Mouse (Mus musculus) heart, embryonic 13.5 days (tissue): ENCODE data around the gene Reep6. TPM values are rescaled to one million over a fixed set of nuclear protein-coding genes. Genes with fewer than 3 reads are reported as not detected.

Experiments used
- ATAC-seq: fragments of 200-750 bp; cut with Nextera tagmentation; 2 replicates; pipeline ENCODE4 v1.8.0; 2017; ENCODE audit warnings: moderate TSS enrichment; ENCODE audit not compliant: insufficient number of reproducible peaks, low FRiP score, low TSS enrichment; ENCODE audit errors: extremely low read depth
- H3K27ac ChIP-seq: fragments of 300-500 bp; sonication (generic); replicated peaks from 2 replicates; pipeline ENCODE4 v1.5.1; 2015; ENCODE audit warnings: moderate library complexity, mild to moderate bottlenecking, inconsistent platforms
- H3K27me3 ChIP-seq: fragments of 300-500 bp; sonication (generic); replicated peaks from 2 replicates; pipeline ENCODE4 v1.6.1; 2015; ENCODE audit warnings: mild to moderate bottlenecking, inconsistent platforms
- H3K36me3 ChIP-seq: fragments of 300-500 bp; sonication (generic); 2 replicates; pipeline ENCODE4 v1.6.1; 2015; ENCODE audit warnings: mild to moderate bottlenecking, inconsistent platforms
- H3K4me1 ChIP-seq: fragments of 300-500 bp; sonication (generic); 2 replicates; pipeline ENCODE4 v1.6.1; 2015; ENCODE audit warnings: inconsistent platforms
- H3K4me2 ChIP-seq: fragments of 300-500 bp; sonication (generic); 2 replicates; pipeline ENCODE4 v1.6.1; 2015; ENCODE audit warnings: inconsistent platforms, mild to moderate bottlenecking, moderate library complexity
- H3K4me3 ChIP-seq: fragments of 300-500 bp; sonication (generic); 2 replicates; pipeline ENCODE4 v1.5.1; 2015; ENCODE audit warnings: moderate library complexity, mild to moderate bottlenecking, inconsistent platforms
- H3K9ac ChIP-seq: fragments of 300-500 bp; sonication (generic); 2 replicates; pipeline ENCODE4 v1.6.1; 2015; ENCODE audit warnings: inconsistent platforms, mild to moderate bottlenecking, moderate library complexity
- H3K9me3 ChIP-seq: fragments of 300-500 bp; sonication (generic); 2 replicates; pipeline ENCODE4 v1.6.1; 2016; ENCODE audit warnings: inconsistent platforms
- WGBS: fragments of 180-500 bp; shearing (Covaris S2); methylation state at CpG from one replicate; pipeline ENCODE4 v1.1.7; 2015; ENCODE audit warnings: mixed read lengths; 5-methylcytosine and 5-hydroxymethylcytosine counted together
- polyA plus RNA-seq: library from polyadenylated mRNA; unstranded; fragments of >200 nt; fragmentation: Nextera tagmentation; extraction: Ambion mirVana; gene quantifications from 2 replicates; pipeline ENCODE4 v1.2.1, GENCODE M21; 2015

Gene Reep6
- polyA plus RNA-seq, 1 experiment from 2014 or later, result 2.6 TPM

DNA sequence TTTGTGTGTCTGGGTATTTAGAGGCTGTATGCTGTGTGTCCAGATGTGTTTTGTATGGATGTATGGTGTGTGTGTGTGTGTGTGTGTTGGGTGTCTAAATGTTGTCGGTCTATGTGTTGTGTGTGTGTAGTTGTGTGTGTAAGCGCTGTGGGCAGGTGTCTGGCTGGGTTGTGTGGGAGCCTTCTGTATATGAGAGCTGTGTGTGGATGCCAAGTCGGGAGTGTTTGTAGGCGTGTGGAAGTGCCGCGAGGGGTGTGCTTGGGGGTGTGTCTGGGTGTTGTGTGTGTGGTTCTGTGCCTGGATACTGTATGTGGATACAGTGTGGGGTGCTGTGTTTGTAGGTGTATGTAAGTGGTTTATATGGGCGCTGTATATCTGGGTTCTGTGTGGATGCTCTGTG is 27.6 kb downstream of the Reep6 start:
- ATAC-seq, result no peak
- 40% methylated on average over 7 of the region's 7 CpGs for WGBS
- no peaks in the 10 kb centered on the region for H3K36me3 ChIP-seq
- H3K27me3 ChIP-seq, result peaks cover 91% of the 10 kb centered on the region
- no peaks in the 10 kb centered on the region for H3K9me3 ChIP-seq
- H3K4me2 ChIP-seq, result no peak overlapping the region
- peak overlapping the region; percentile 31; the same call in 1 of the 2 replicates for H3K4me3 ChIP-seq
- H3K27ac ChIP-seq, result no peak overlapping the region
- no peak overlapping the region; the same call in 1 of the 2 replicates for H3K9ac ChIP-seq
- H3K4me1 ChIP-seq, result peaks cover 19% of the 10 kb centered on the region

- peak overlapping the region; percentile 37; the same call in 1 of the 2 replicates for H3K9ac ChIP-seq
- WGBS, result 7% methylated on average over 31 of the region's 31 CpGs
- H3K4me1 ChIP-seq, result peaks cover 12% of the 10 kb centered on the region
- H3K4me3 ChIP-seq, result peak overlapping the region; percentile 31
- H3K4me2 ChIP-seq, result peak overlapping the region; percentile 56
- H3K27ac ChIP-seq, result no peak overlapping the region
- H3K27me3 ChIP-seq, result peaks cover 89% of the 10 kb centered on the region
- peak; percentile 12; the same call in 1 of the 2 replicates for ATAC-seq
- H3K9me3 ChIP-seq, result no peaks in the 10 kb centered on the region
- no peaks in the 10 kb centered on the region for H3K36me3 ChIP-seq
Observed at GRCm38 (mm10) chr10:80357994-80358639, 28.4 kb downstream of the Reep6 start.

- Histone ChIP-seq H3K4me1 (no peaks in the 10 kb centered on the region), H3K36me3 (no peaks in the 10 kb centered on the region), H3K9ac (no peak overlapping the region), H3K4me2 (no peak overlapping the region), H3K9me3 (no peaks in the 10 kb centered on the region), H3K27me3 (peaks cover 80% of the 10 kb centered on the region), H3K27ac (no peak overlapping the region), H3K4me3 (no peak overlapping the region)
- WGBS, result 50% methylated on average over 6 of the region's 6 CpGs
- ATAC-seq, result no peak
Observed at GRCm38 (mm10) chr10:80363734-80364133, 34.0 kb downstream of the Reep6 start.

DNA sequence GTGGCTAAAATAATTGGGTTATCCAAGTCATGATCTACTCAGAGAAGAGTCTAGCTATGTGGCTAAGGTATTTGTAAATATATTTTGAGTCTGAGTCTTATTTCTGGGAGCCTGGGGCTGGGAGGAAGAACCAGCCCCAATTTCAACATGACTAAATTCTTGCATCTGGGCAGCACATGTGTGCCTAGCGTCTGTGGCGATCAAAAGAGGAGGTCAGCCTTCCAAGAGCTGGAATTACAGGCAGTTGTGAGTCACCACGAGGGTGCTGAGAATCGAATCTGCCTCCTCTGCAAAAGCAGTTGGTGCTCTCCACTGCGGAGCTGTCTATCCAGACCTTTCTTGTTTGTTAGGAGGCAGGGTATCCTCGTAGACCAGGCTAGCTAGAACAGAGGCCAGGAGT is 36.0 kb downstream of the Reep6 start:
- Histone ChIP-seq H3K27me3 (peaks cover 68% of the 10 kb centered on the region), H3K4me3 (no peak overlapping the region), H3K4me2 (no peak overlapping the region), H3K9ac (no peak overlapping the region), H3K4me1 (no peaks in the 10 kb centered on the region), H3K36me3 (no peaks in the 10 kb centered on the region), H3K9me3 (no peaks in the 10 kb centered on the region), H3K27ac (no peak overlapping the region)
- no peak for ATAC-seq
- WGBS, result 56% methylated on average over 6 of the region's 6 CpGs

GRCm38 (mm10) chr10:80367954-80368353 is 38.2 kb downstream of the Reep6 start:
- Histone ChIP-seq H3K4me3 (no peak overlapping the region), H3K4me1 (peaks cover 5% of the 10 kb centered on the region; the same call in 1 of the 2 replicates), H3K27ac (no peak overlapping the region), H3K9me3 (no peaks in the 10 kb centered on the region), H3K27me3 (peaks cover 65% of the 10 kb centered on the region), H3K4me2 (no peak overlapping the region), H3K9ac (no peak overlapping the region), H3K36me3 (no peaks in the 10 kb centered on the region)
- ATAC-seq, result no peak
- WGBS, result 58% methylated on average over 5 of the region's 5 CpGs

- peaks cover 66% of the 10 kb centered on the region for H3K27me3 ChIP-seq
- WGBS, result 83% methylated on average over 6 of the region's 6 CpGs
Observed at GRCm38 (mm10) chr10:80368392-80368791, 38.6 kb downstream of the Reep6 start.

DNA sequence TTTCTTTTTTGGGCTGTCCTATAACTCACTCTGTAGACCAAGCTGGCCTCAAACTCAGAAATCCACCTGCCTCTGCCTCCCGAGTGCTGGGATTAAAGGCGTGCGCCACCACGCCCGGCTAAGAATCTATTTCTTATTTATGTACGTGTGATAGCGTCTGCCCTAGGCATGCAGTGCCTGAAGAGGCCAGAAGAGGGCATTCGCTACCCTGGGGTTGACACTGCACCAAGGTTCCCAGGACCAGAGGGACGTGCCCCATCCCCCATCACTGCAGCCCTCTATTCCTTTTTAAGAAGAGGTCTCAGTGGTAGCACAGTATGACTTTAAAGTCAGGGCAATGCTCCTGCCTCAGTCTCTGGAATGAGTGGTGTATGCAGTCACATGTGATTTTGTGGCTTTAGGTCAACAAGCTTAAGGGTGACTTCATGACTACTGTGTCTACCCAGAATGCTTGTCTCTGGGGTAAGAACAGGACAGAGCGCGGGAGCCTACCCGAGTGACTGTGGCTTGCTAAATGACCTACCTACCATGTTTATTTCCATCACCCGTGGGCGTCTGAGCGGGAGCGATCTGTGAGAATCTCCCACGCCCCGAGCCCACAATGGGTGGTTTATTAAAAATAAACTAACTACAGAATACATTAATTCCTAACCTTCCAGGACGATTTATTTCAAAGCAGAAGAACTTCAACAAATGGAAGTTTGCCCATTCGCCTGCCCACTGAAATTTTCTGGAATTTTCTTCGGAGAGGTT is 40.4 kb downstream of the Reep6 start:
- Histone ChIP-seq H3K4me1 (peaks cover 5% of the 10 kb centered on the region; the same call in 1 of the 2 replicates), H3K4me2 (no peak overlapping the region), H3K36me3 (no peaks in the 10 kb centered on the region), H3K9ac (no peak overlapping the region), H3K4me3 (no peak overlapping the region), H3K27ac (no peak overlapping the region), H3K27me3 (peaks cover 49% of the 10 kb centered on the region), H3K9me3 (no peaks in the 10 kb centered on the region)
- no peak for ATAC-seq
- 73% methylated on average over 21 of the region's 21 CpGs for WGBS

More at GRCm38 (mm10) chr10:80368392-80368791, 38.6 kb downstream of the Reep6 start:
- H3K9ac ChIP-seq, result no peak overlapping the region
- no peaks in the 10 kb centered on the region for H3K9me3 ChIP-seq
- no peak for ATAC-seq
- no peaks in the 10 kb centered on the region for H3K36me3 ChIP-seq
- H3K4me3 ChIP-seq, result no peak overlapping the region
- no peak overlapping the region for H3K4me2 ChIP-seq
- H3K27ac ChIP-seq, result no peak overlapping the region
- peaks cover 5% of the 10 kb centered on the region; the same call in 1 of the 2 replicates for H3K4me1 ChIP-seq

- H3K9me3 ChIP-seq, result no peaks in the 10 kb centered on the region
- peak overlapping the region; percentile 61; the same call in 1 of the 2 replicates for H3K9ac ChIP-seq
- H3K4me2 ChIP-seq, result peak overlapping the region; percentile 46
- peak overlapping the region; percentile 38 for H3K4me3 ChIP-seq
- H3K27me3 ChIP-seq, result peaks cover 38% of the 10 kb centered on the region
- peaks cover 5% of the 10 kb centered on the region; the same call in 1 of the 2 replicates for H3K4me1 ChIP-seq
- ATAC-seq, result no peak
- H3K36me3 ChIP-seq, result no peaks in the 10 kb centered on the region
- 3% methylated on average over 12 of the region's 12 CpGs for WGBS
- no peak overlapping the region for H3K27ac ChIP-seq
Observed at GRCm38 (mm10) chr10:80371411-80371966, 41.7 kb downstream of the Reep6 start.

DNA sequence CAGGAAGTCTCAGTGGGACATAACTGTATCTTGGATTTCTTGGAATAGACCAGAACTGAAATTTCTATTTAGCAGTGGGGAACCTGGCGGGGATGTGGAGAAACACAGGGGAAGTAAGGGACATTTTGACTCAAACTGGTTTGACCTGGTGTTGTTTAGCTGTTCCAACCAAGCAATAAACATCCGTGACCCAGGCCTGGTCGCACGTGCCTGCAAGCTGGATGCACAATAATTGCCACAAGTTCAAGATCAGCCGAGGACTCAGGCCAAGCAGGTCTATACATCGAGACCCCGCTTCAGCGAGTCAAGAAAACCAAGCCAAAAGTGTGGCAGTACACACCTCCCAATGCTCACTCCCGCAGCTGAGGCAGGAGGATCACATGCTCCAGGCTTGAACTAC is 42.2 kb downstream of the Reep6 start:
- no peak overlapping the region for H3K27ac ChIP-seq
- WGBS, result 50% methylated on average over 9 of the region's 9 CpGs
- 0 out of 2 replicates have a peak overlapping the region, but pooled peaks have one; percentile 38 for H3K4me3 ChIP-seq
- peaks cover 5% of the 10 kb centered on the region; the same call in 1 of the 2 replicates for H3K4me1 ChIP-seq
- H3K9ac ChIP-seq, result no peak overlapping the region
- H3K4me2 ChIP-seq, result peak overlapping the region; percentile 46
- H3K36me3 ChIP-seq, result no peaks in the 10 kb centered on the region
- peaks cover 33% of the 10 kb centered on the region for H3K27me3 ChIP-seq
- no peak for ATAC-seq
- H3K9me3 ChIP-seq, result no peaks in the 10 kb centered on the region

- H3K27ac ChIP-seq, result no peak overlapping the region
- 73% methylated on average over 6 of the region's 6 CpGs for WGBS
- peaks cover 5% of the 10 kb centered on the region; the same call in 1 of the 2 replicates for H3K4me1 ChIP-seq
- no peak overlapping the region for H3K4me2 ChIP-seq
- ATAC-seq, result no peak
- H3K9ac ChIP-seq, result no peak overlapping the region
- no peaks in the 10 kb centered on the region for H3K9me3 ChIP-seq
- H3K27me3 ChIP-seq, result peaks cover 25% of the 10 kb centered on the region
- no peak overlapping the region for H3K4me3 ChIP-seq
- no peaks in the 10 kb centered on the region for H3K36me3 ChIP-seq
Observed at GRCm38 (mm10) chr10:80372706-80373105, 43.0 kb downstream of the Reep6 start.

DNA sequence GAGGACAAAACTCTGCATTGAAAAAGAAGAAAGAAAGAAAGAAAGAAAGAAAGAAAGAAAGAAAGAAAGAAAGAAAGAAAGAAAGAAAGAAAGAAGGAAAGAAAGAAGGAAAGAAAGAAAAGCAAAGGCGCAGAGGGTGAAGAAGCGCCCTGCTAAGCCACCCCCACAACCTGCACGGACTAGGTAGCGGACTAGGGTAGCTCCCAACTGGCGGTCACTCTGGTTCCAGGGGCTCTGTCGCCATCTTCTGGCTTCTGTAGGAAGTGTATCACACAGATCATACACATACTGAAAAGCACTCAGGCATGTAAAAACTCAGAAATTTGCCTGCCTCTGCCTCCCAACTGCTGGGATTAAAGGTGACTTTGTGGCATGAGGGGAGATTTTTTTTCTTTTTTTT is 44.3 kb downstream of the Reep6 start:
- WGBS, result 17% methylated on average over 6 of the region's 6 CpGs
- Histone ChIP-seq H3K36me3 (no peaks in the 10 kb centered on the region), H3K27ac (no peak overlapping the region), H3K9me3 (no peaks in the 10 kb centered on the region), H3K27me3 (peaks cover 22% of the 10 kb centered on the region), H3K4me1 (peaks cover 5% of the 10 kb centered on the region; the same call in 1 of the 2 replicates), H3K9ac (no peak overlapping the region), H3K4me3 (no peak overlapping the region), H3K4me2 (no peak overlapping the region)
- ATAC-seq, result no peak
